Mouse (Mus musculus): ENCODE data around the gene P2rx6. TPM values are rescaled to one million over a fixed set of nuclear protein-coding genes. Genes with fewer than 3 reads are reported as not detected.
"Not testable (repeated sequence)": the region's sequence is repeated elsewhere in the genome, so short reads cannot be mapped to it uniquely, and the experiment has no call there.

Gene P2rx6
- polyA plus RNA-seq, 2 experiments, result 0.06 TPM; not detected in 1

DNA sequence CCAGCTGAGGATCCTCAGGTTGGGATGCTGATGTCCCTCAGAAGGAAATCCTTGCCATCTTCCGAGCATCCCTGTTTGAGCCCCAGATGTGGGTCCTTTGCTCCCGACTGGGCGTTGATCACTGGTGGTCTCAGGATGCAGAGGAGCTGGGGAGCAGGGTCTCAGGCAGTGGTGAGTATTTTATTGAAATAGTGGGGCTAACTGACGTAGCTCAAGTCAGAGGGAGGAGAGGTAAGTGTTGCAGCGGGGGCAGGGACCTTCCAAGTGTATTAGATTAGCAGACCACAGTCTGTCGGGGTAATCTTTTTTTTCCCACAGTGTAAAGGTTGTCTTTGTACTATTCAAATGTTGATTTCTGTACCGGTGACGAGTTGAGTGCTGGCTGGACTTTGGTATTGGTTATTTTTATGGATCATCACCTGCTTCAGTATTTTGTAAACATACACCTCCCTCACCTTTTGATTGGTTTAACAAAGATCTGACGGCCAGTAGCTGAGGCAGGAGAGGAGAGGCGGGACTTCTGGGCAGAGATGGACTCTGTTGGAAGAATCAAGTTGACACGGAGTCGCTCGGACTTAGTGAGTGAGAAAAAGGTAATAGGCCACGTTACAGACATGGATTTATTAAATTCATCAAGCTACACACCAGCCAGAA lies 28.9 kb upstream of the P2rx6 start:
- peaks cover 13 to 14% of the 10 kb centered on the region in 2 experiments for H3K4me1 ChIP-seq (replicated peaks; ENCODE audit: control insufficient read depth in 2 of 2, insufficient read depth in 2 of 2, low read length in 1 of 2)
- H3K9ac ChIP-seq (replicated peaks), result no peak overlapping the region
- ATAC-seq (ENCODE audit: insufficient read depth) (no peak), DNase-seq (ENCODE audit: low read depth in 3 of 3, low spot score in 3 of 3) (no peak)
- TF ChIP-seq EP300 (IDR thresholded peaks at IDR 0.05; ENCODE audit: low read depth) (no peak), CTCF (IDR thresholded peaks at IDR 0.05; ENCODE audit: low read depth) (no peak)
- no peaks in the 10 kb centered on the region for H3K27me3 ChIP-seq (ENCODE audit: control insufficient read depth, insufficient read depth, low read length)
- no peaks in the 10 kb centered on the region for H3K9me3 ChIP-seq (ENCODE audit: control insufficient read depth, low read length)
- H3K4me2 ChIP-seq (ENCODE audit: low read depth), result no peak overlapping the region
- H3K4me3 ChIP-seq (ENCODE audit: insufficient read depth in 1 of 2, low read depth in 2 of 2, low read length in 2 of 2), result no peak overlapping the region
- 58% methylated on average over 14 of the region's 14 CpGs for WGBS (ENCODE audit: insufficient replicate concordance)
- no peak overlapping the region for H3K27ac ChIP-seq
- peaks cover 6% of the 10 kb centered on the region for H3K36me3 ChIP-seq (replicated peaks; ENCODE audit: control insufficient read depth, insufficient read depth, low read depth)

DNA sequence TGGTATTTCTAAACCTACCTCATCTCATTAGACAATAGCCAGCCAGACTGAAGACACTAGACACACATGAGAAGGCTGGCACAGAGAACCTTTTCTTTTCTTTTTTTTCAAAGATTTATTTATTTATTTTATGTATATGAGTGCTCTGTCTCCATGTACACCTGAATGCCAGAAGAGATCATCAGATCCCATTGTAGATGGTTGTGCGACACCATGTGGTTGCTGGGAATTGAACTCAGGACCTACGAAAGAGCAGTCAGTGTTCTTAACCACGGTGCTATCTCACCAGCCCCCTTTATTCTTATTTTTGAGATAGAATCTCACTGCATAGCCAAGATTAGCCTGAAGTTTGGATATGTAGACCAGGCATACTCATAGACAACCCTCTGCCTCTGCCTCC lies 25.1 kb upstream of the P2rx6 start:
- no peak overlapping the region for H3K4me2 ChIP-seq (ENCODE audit: low read depth)
- no peak overlapping the region for H3K4me3 ChIP-seq (ENCODE audit: insufficient read depth in 1 of 2, low read depth in 2 of 2, low read length in 2 of 2)
- DNase-seq (ENCODE audit: low read depth in 3 of 3, low spot score in 3 of 3) (no peak), ATAC-seq (ENCODE audit: insufficient read depth) (no peak)
- no peaks in the 10 kb centered on the region for H3K9me3 ChIP-seq (ENCODE audit: control insufficient read depth, low read length)
- no peak for TF ChIP-seq EP300 (IDR thresholded peaks at IDR 0.05; ENCODE audit: low read depth)
- no peak for TF ChIP-seq CTCF (IDR thresholded peaks at IDR 0.05; ENCODE audit: low read depth)
- 68% methylated on average over 3 of the region's 3 CpGs for WGBS (ENCODE audit: insufficient replicate concordance)
- H3K4me1 ChIP-seq (replicated peaks; ENCODE audit: control insufficient read depth in 2 of 2, insufficient read depth in 2 of 2, low read length in 1 of 2), result peaks cover 5 to 6% of the 10 kb centered on the region in 2 experiments
- H3K36me3 ChIP-seq (replicated peaks; ENCODE audit: control insufficient read depth, insufficient read depth, low read depth), result no peaks in the 10 kb centered on the region
- no peaks in the 10 kb centered on the region for H3K27me3 ChIP-seq (ENCODE audit: control insufficient read depth, insufficient read depth, low read length)
- no peak overlapping the region for H3K27ac ChIP-seq
- no peak overlapping the region for H3K9ac ChIP-seq (replicated peaks)

DNA sequence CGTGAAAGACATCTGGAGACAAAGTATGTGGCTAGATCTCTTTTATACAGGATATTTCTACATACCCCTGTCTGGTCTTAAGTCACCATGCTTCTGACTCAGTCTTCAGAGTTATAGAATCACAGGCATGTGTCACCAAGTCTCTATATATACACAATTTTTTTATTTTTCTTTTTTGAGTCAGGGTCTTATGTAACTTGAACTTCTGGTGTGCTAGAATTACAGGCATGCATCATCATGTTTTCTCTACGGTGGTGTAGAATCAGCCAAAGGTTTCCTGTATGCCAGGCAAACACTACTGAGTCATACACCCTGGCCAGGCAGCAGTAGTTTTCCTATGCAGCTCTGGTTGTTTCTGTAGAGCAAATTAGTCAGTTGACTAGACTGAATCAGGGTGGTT lies 19.1 kb upstream of the P2rx6 start:
- no peaks in the 10 kb centered on the region for H3K36me3 ChIP-seq (replicated peaks; ENCODE audit: control insufficient read depth, insufficient read depth, low read depth)
- no peaks in the 10 kb centered on the region; the same call in 1 of the 2 replicates for H3K9me3 ChIP-seq (ENCODE audit: control insufficient read depth, low read length)
- H3K9ac ChIP-seq (replicated peaks), result no peak overlapping the region
- DNase-seq (ENCODE audit: low read depth in 3 of 3, low spot score in 3 of 3) (no peak), ATAC-seq (ENCODE audit: insufficient read depth) (no peak)
- TF ChIP-seq EP300 (IDR thresholded peaks at IDR 0.05; ENCODE audit: low read depth) (no peak), CTCF (IDR thresholded peaks at IDR 0.05; ENCODE audit: low read depth) (no peak)
- H3K4me3 ChIP-seq (ENCODE audit: insufficient read depth in 1 of 2, low read depth in 2 of 2, low read length in 2 of 2), result no peak overlapping the region
- WGBS (ENCODE audit: insufficient replicate concordance), result 44% methylated on average over 2 of the region's 2 CpGs
- H3K4me1 ChIP-seq (replicated peaks; ENCODE audit: control insufficient read depth in 2 of 2, insufficient read depth in 2 of 2, low read length in 1 of 2), result no peaks in the 10 kb centered on the region
- no peak overlapping the region for H3K4me2 ChIP-seq (ENCODE audit: low read depth)
- H3K27me3 ChIP-seq (ENCODE audit: control insufficient read depth, insufficient read depth, low read length), result no peaks in the 10 kb centered on the region; the same call in 1 of the 2 replicates
- no peak overlapping the region for H3K27ac ChIP-seq

DNA sequence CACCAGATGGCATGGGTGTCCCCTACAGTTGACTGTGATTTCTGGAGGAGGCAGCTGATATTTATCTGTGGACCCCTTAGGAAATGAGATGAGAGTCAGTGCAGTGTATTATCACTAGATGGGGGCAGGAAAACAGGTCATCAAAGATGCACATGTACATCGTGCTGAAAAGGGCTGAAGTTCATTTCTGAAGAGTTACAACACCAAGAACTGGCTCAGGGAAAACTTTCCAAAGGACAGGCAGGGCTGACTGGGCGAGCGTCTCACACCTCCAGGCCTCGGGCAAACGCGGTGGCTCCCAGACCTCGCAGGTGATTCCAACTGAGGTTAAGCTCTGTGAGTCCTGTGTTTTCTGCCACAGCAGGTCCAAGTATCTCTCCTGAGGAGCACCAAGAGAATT lies 8.8 kb upstream of the P2rx6 start:
- DNase-seq (ENCODE audit: low read depth in 3 of 3, low spot score in 3 of 3) (no peak), ATAC-seq (ENCODE audit: insufficient read depth) (no peak)
- Histone ChIP-seq H3K9me3 (ENCODE audit: control insufficient read depth, low read length) (no peaks in the 10 kb centered on the region), H3K27ac (no peak overlapping the region), H3K36me3 (replicated peaks; ENCODE audit: control insufficient read depth, insufficient read depth, low read depth) (no peaks in the 10 kb centered on the region), H3K27me3 (ENCODE audit: control insufficient read depth, insufficient read depth, low read length) (no peaks in the 10 kb centered on the region), H3K4me2 (ENCODE audit: low read depth) (no peak overlapping the region), H3K9ac (replicated peaks) (no peak overlapping the region), H3K4me1 (replicated peaks; ENCODE audit: control insufficient read depth in 2 of 2, insufficient read depth in 2 of 2, low read length in 1 of 2) (peaks cover 21 to 23% of the 10 kb centered on the region in 2 experiments), H3K4me3 (ENCODE audit: insufficient read depth in 1 of 2, low read depth in 2 of 2, low read length in 2 of 2) (no peak overlapping the region)
- WGBS (ENCODE audit: insufficient replicate concordance), result 57% methylated on average over 7 of the region's 7 CpGs
- TF ChIP-seq EP300 (IDR thresholded peaks at IDR 0.05; ENCODE audit: low read depth), result no peak
- TF ChIP-seq CTCF (IDR thresholded peaks at IDR 0.05; ENCODE audit: low read depth), result no peak

DNA sequence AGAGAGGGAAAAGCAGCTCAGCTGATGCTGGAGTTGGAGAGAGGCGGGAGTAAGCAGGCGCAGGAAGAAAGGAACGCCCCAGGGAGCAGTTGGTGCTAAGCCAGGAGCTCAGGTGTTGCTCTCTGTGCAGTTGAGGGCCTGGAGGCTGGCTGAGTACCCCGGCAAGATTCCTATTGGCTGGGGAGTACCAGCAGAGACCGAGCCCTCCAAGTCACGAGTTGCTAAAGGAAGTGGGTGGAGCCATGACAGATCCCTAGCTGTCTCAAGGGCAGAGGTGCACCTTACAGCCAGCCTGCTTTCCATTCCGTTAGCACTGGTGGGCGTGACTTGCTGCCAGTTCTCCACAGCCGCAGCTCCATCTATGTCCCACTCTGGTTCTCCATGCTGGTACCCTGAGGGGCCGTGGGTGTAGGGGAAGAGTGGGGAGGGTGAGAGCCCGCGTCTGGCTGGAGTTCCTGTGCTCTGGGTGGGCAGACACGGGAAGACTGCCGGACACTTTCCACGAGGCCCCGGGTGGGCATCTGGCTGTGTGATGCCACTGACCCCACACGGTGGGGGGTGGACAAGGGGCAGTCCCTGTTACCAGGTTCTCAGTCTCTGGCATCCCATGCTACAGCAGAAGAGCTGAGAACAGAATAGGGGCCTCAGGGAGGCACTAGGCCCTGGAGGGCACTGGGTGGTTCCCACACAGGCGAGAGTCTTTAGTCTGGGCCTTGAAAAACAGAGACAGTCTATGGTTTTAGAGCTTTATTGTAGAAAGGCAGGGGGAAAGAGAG lies 7.6 kb upstream of the P2rx6 start:
- H3K9me3 ChIP-seq (ENCODE audit: control insufficient read depth, low read length), result no peaks in the 10 kb centered on the region
- ATAC-seq (ENCODE audit: insufficient read depth), result peak; percentile 87
- peak overlapping the region; percentile 52 for H3K9ac ChIP-seq (replicated peaks)
- no peaks in the 10 kb centered on the region for H3K27me3 ChIP-seq (ENCODE audit: control insufficient read depth, insufficient read depth, low read length)
- peak overlapping the region; percentile 76 for H3K27ac ChIP-seq
- no peak for TF ChIP-seq EP300 (IDR thresholded peaks at IDR 0.05; ENCODE audit: low read depth)
- TF ChIP-seq CTCF (IDR thresholded peaks at IDR 0.05; ENCODE audit: low read depth), result no peak
- DNase-seq (ENCODE audit: low read depth in 3 of 3, low spot score in 3 of 3), result peak; percentile 72 to 76 (median 74)
- WGBS (ENCODE audit: insufficient replicate concordance), result 11% methylated on average over 18 of the region's 18 CpGs
- peak overlapping the region; percentile 83 for H3K4me2 ChIP-seq (ENCODE audit: low read depth)
- peaks cover 21 to 32% of the 10 kb centered on the region in 2 experiments for H3K4me1 ChIP-seq (replicated peaks; ENCODE audit: control insufficient read depth in 2 of 2, insufficient read depth in 2 of 2, low read length in 1 of 2)
- H3K36me3 ChIP-seq (replicated peaks; ENCODE audit: control insufficient read depth, insufficient read depth, low read depth), result no peaks in the 10 kb centered on the region
- peak overlapping the region; percentile 3 to 50 for H3K4me3 ChIP-seq (ENCODE audit: insufficient read depth in 1 of 2, low read depth in 2 of 2, low read length in 2 of 2)

DNA sequence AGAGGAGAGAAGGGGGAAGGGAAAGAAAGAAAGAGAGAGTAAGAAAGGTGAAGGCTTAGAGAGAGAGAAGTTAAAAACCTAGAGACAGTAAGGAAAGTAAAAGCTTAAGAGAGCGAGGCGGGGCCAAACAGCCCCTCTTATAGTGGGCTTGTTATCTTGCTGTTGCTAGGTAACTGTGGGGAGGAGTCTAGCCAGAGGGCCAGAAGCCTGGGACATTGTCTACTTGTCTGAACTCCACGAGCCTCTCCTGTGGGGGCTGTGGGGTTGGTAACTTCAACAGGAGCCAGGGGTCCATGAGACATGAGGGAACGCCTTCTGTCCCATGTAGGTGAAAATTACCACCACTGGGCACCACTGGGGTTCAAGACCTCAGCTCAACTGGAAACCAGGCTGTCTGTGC lies 7.0 kb upstream of the P2rx6 start:
- DNase-seq (ENCODE audit: low read depth in 3 of 3, low spot score in 3 of 3), result peak; percentile 52 to 62 (median 58)
- Histone ChIP-seq H3K4me3 (ENCODE audit: insufficient read depth in 1 of 2, low read depth in 2 of 2, low read length in 2 of 2) (peak overlapping the region in 1 of 2 experiments; percentile 50; a peak in 2 of 4 replicates), H3K27ac (peak overlapping the region; percentile 76), H3K9ac (replicated peaks) (peak overlapping the region; percentile 52), H3K4me2 (ENCODE audit: low read depth) (peak overlapping the region; percentile 83), H3K4me1 (replicated peaks; ENCODE audit: control insufficient read depth in 2 of 2, insufficient read depth in 2 of 2, low read length in 1 of 2) (peaks cover 21 to 33% of the 10 kb centered on the region in 2 experiments)
- peak; percentile 66 for ATAC-seq (ENCODE audit: insufficient read depth)
- not testable (repeated sequence) for H3K9me3 ChIP-seq (ENCODE audit: control insufficient read depth, low read length); H3K36me3 ChIP-seq (replicated peaks; ENCODE audit: control insufficient read depth, insufficient read depth, low read depth); H3K27me3 ChIP-seq (ENCODE audit: control insufficient read depth, insufficient read depth, low read length)
- 9% methylated on average over 4 of the region's 4 CpGs for WGBS (ENCODE audit: insufficient replicate concordance)
